Mouse (Mus musculus) adrenal gland, postnatal 36 days (tissue): Measurements from ENCODE around the gene Higd1c. TPM values are rescaled to one million over a fixed set of nuclear protein-coding genes. Genes with fewer than 3 reads are reported as not detected.
A peak's percentile ranks its signal among the peaks of the same experiment; 100 is the strongest.
"Not testable (repeated sequence)": the region's sequence is repeated elsewhere in the genome, so short reads cannot be mapped to it uniquely, and the experiment has no call there.

Experiments used
- DNase-seq, 2 experiments: peaks; one replicate each; pipeline ENCODE4 v3.0.0; 2021; ENCODE audit warnings: mixed read lengths in 1 of 2
- long read RNA-seq, 2 experiments: library from polyadenylated mRNA; stranded (forward); transcript quantifications; one replicate each; pipeline ENCODE4 v2.0.0; 2021; ENCODE audit warnings: borderline sequencing depth in 2 of 2
- total RNA-seq, 2 experiments: library from RNA; stranded (reverse); gene quantifications; 2 replicates each; pipeline ENCODE4 v1.2.3; 2021

Higd1c gene
- total RNA-seq, result not detected
- long read RNA-seq, experiment 1, result 0 reads
- long read RNA-seq, experiment 2, partial matches to known transcripts, result 0 of 1 reads
- long read RNA-seq, experiment 2, other reads (novel, unspliced or antisense), result 0 of 1 reads

GRCm38 (mm10) chr15:100364242-100364641 is at the start of gene Higd1c:
Gene Higd1c, plus strand, starts transcription at chr15:100364542.
- DNase-seq, result no peak

DNA sequence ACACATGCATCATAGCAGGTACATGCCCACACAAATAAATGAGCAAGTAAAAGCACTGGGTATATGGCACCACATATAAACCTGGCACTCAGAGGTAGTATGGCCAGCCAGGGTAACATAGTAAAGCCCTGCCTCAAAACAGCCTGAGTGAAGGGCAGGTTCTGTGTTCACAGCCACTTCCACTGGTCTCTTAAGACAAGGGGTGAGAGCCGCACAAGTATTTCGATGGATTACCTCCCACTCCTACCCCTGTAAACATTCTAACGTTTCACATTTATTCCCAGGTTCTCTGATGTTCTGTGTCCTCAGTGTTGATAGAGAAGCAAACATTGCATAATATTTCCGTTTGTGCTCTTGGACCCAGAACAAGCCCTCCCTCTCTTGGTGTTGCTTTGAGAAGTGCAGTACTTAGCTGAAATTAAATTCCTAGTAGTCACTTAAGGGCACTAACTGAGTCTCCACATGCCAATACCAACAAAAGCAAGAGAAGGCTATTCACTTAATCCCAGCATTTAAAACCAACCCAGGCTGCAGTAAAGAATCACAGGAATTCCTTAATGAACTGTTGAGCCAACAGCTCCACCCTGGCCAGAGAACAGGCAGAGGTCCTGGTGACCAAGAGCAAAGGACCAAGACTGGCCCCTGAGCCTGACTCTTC is 46.2 kb upstream of the Higd1c start:
- not testable (repeated sequence) for DNase-seq

- DNase-seq, result no peak
Observed at GRCm38 (mm10) chr15:100319884-100320283, 44.5 kb upstream of the Higd1c start.

GRCm38 (mm10) chr15:100320295-100320905 is 43.9 kb upstream of the Higd1c start:
- DNase-seq, result no peak

DNA sequence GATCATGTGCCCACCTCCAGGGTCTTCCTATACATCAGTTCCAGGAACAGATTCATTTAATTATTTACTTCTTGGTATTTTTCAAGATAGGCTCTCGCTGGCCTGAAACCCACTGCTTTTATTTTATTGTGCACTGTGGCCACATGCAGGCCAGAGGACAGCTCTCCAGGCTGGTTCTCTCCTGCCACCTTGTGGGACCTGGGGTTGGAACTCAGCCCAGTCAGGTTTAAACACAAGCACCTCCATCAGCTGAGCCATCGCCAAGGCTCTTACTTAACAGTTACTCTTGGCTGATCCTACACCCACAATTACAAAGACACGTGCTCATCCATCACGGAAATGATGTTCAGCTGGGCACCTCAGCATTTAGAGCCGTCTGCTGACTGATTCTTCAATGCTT is 43.2 kb upstream of the Higd1c start:
- DNase-seq, result peak; percentile 50 to 61

DNA sequence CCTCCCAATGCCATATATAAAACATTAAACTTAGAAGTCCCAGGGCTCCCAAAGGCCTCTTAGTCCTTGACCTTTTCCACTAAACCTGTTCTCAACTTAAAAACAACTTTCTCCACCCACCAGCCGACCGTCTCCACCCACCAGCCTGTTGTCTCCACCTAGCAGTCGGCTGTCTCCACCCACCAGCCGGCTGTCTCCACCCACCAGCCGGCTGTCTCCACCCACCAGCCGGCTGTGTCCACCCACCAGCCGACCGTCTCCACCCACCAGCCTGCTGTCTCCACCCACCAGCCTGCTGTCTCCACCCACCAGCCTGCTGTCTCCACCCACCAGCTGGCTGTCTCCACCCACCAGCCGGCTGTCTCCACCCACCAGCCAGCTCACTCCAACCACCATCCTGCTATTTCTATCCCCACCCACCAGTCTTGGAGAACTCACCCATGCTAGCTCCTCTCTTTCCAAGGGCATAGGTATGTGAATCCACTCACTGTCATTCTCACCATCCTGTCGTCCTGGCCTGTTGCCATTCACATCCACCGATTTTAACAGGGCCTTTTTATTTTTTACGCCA is 40.2 kb upstream of the Higd1c start:
- DNase-seq, result no peak

- no peak for DNase-seq
Observed at GRCm38 (mm10) chr15:100325235-100325634, 39.1 kb upstream of the Higd1c start.

GRCm38 (mm10) chr15:100328089-100328488 is 36.3 kb upstream of the Higd1c start:
- DNase-seq, result not testable (repeated sequence)

DNA sequence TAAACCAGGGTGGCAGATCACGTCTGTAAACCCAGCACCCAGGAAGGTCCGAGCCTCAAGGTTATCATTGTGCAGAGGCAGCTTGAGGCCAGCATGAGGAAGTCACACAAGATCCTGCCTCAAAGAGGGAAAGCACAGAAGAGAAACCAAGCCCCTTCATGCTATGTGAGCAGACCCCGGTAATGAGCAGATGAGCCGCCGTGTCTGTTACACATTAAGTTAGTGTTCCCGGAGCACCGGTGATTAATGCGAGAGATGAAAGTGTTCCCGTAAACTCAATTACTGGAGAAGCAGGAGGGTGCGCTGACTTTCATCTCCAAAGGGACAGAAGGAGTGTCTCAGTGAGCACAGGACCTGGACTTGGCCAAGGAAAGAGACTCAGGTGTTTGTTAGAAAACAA is 35.0 kb upstream of the Higd1c start:
- not testable (repeated sequence) for DNase-seq

DNA sequence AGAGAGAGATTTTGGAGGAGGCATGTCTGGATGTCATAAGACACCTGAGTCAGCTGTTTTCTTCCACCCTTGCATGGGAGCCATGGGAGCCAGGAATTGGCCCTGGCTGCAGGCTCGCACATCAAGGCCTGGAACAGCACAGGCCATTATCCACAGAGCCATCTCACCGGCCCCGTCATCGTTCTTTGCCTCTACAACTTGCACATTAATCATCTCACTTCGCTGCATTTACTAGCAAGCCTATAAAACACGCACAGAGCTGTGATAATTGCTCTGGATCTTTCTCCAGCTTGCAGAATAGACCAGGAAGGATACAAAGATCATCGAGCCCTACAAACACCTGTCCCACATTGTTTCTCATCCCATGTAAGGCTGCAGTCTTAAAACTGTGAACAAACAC is 33.6 kb upstream of the Higd1c start:
- no peak for DNase-seq

- DNase-seq, result not testable (repeated sequence)
Observed at GRCm38 (mm10) chr15:100332077-100332961, 32.0 kb upstream of the Higd1c start.

DNA sequence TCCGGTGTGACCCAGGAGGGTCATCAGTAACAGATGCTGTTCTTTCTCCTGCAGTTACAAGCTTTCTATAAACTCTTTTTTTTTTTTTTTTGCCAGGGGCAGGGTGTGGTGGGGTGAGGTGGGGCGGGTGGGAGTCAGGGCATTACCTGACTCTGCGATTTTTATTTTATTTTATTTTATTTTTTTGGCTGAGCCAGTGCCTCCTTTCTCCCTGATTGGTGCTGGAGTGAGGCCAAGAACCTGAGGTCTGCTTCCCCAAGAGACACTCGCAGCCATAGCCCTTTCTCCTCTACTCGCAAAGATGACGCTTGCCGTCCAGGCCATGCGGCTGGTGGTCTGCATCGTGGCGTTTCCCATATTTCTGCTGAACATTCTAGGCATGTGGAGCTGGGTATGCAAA is 29.7 kb upstream of the Higd1c start, which contains the start of gene Mettl7a3:
TSS of gene Mettl7a3 (plus strand) at position 301 of the 400 bp plus-strand sequence.
- DNase-seq, result no peak

DNA sequence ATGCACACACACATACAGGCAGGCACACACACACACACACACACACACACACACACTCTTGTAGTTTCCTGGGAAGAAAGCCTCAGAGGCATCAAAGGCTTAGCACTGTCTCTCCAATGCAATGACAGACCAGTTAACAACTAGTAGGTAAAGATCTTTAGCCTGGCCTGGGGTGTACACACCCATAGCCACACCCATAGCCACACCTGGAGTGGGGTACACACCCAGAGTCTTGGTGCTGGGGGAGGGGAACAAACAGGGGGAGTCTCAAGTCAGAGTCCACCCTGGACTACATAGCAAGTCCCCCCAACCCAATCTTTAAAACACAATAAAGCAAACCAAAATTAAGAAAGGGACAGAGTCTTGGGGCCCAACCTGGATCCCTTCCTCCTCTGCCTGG is 27.0 kb upstream of the Higd1c start:
- DNase-seq, result not testable (repeated sequence)

DNA sequence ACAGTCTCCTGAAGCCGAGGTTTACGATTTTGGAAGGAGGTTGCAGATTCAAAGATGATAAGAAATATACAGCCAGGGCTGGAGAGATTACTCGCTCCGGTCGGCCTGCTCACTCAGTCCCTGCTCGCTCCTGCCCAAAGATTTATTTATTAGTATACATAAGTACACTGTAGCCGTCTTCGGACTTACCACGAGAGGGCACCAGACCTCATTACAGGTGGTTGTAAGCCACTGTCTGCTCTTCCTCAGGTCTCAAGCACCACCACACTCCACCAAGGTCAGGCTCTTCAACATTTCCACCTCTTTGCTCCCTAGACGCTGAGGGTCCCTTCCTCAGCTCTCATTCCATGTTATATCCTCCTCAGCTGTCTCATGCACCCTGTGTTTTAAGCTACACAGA is 26.5 kb upstream of the Higd1c start:
- DNase-seq, result peak; percentile 63 to 78

GRCm38 (mm10) chr15:100341314-100341980 is 22.9 kb upstream of the Higd1c start:
- DNase-seq, result not testable (repeated sequence)

- DNase-seq, result peak in 1 of 2 experiments; percentile 27
Observed at GRCm38 (mm10) chr15:100345484-100345883, 18.9 kb upstream of the Higd1c start.

DNA sequence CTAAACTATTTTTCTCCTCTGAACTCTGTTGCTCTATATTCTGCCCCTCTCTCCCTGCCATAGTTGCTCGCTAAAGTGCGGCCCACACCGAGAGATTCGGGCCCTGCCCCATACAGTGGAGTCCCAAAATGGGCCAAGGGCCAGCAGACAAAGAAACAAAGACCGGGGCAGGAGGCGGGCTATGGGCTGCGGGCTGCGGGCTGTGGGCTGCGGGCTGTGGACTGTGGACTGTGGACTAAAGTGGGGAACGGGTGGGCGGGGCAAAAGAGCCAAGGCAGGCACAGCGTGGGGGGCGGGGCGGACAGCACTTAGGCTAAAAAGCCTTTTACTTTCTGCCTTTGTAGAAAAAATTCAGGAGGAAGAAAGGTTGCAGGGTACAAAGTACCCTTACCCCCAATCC is 17.6 kb upstream of the Higd1c start:
- DNase-seq, result no peak

GRCm38 (mm10) chr15:100349496-100349895 is 14.8 kb upstream of the Higd1c start:
- DNase-seq, result no peak

DNA sequence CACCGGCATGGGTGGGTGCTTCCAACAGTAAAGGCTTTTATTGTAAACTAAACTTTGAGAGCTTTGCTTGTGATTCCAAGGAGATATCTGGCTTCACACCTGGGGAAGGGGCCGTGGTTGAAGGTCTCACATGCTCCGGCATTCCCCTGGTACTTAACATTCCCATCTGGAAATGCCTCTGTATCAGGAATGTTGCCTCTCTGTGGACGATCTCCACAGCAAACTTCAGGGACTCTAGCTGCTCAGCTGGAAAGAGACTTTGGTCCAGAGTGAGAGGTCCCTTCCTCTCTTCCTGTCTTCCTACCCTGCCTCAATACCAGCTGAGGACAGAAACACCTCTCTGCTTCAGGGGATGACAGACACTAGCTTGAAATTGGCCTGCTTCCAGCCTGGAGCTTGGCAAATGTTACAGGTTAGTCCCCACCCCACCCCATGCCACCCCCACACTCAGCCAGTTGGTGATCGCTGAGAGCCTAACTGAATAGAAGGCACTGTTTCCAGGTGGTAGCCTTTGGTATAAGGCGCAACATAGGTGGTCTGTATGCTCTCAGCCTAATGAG is 12.8 kb upstream of the Higd1c start:
- DNase-seq, result no peak

GRCm38 (mm10) chr15:100352711-100353250 is 11.6 kb upstream of the Higd1c start, which contains the start of the genes Methig1 and Mettl7a2:
Gene Methig1, plus strand, starts transcription at chr15:100353149.
Gene Mettl7a2, plus strand, starts transcription at chr15:100353200.
- DNase-seq, result no peak

- DNase-seq, result not testable (repeated sequence)
Observed at GRCm38 (mm10) chr15:100353399-100353798, 10.9 kb upstream of the Higd1c start.
